Mouse (Mus musculus): ENCODE data around the gene Wwp2. TPM values are rescaled to one million over a fixed set of nuclear protein-coding genes. Genes with fewer than 3 reads are reported as not detected.

Wwp2 gene
- total RNA-seq, 1 experiment = 49.2 TPM

DNA sequence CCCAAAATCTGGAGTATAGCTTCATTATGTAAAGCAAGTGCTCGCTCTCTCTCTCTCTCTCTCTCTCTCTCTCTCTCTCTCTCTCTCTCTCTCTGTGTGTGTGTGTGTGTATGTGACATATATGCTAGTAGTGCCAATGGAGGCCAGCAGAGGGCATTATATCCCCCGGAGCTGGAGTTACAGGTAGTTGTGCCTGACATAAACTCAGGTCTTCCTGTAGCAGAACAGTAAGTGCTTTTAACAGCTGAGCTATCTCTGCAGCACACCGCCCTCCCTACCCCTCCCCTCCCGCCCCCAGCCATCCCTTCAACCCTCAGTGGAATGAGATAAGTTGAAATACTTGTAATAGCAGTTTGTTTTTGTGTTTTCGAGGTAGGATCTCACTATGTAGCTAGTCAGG, 30.5 kb downstream of the Wwp2 start:
- Histone ChIP-seq H3K36me3 (ENCODE audit: control insufficient read depth, insufficient read depth, low read length, poor library complexity, severe bottlenecking) (peaks cover 9% of the 10 kb centered on the region; the same call in 1 of the 2 replicates), H3K9ac (ENCODE audit: insufficient read depth, low read depth, low read length, poor library complexity, severe bottlenecking) (no peak overlapping the region), H3K27ac (ENCODE audit: insufficient read depth, low read depth, low read length, poor library complexity, severe bottlenecking) (no peak overlapping the region), H3K4me1 (ENCODE audit: control insufficient read depth in 2 of 2, insufficient read depth in 2 of 2, low read length in 2 of 2, poor library complexity in 1 of 2) (peaks cover 0 to 2% of the 10 kb centered on the region in 2 experiments; a peak in 1 of 4 replicates), H3K4me3 (ENCODE audit: insufficient read depth in 1 of 2, low read depth in 1 of 2, low read length in 2 of 2, poor library complexity in 1 of 2, severe bottlenecking in 1 of 2) (no peak overlapping the region), H3K9me3 (ENCODE audit: control insufficient read depth, insufficient read depth, low read depth, low read length) (no peaks in the 10 kb centered on the region)
- peak; percentile 20; the same call in 1 of the 2 replicates for TF ChIP-seq ZC3H11A (IDR thresholded peaks at IDR 0.05; ENCODE audit: borderline replicate concordance, low read depth, low read length)
- TF ChIP-seq HCFC1 (IDR thresholded peaks at IDR 0.05; ENCODE audit: borderline replicate concordance, insufficient read depth, low read length) = no peak
- in situ Hi-C loops (cut with MboI; ENCODE audit: low sequenced_read_pairs in 2 of 2, unreplicated experiment in 2 of 2) = no loop called here
- DNase-seq (ENCODE audit: low read depth, low spot score) = peak; percentile 39

- TF ChIP-seq MAFK (IDR thresholded peaks at IDR 0.05; ENCODE audit: insufficient read depth, low read depth, low read length) (no peak), HCFC1 (IDR thresholded peaks at IDR 0.05; ENCODE audit: borderline replicate concordance, insufficient read depth, low read length) (no peak), ZC3H11A (IDR thresholded peaks at IDR 0.05; ENCODE audit: borderline replicate concordance, low read depth, low read length) (no peak)
- Histone ChIP-seq H3K9ac (ENCODE audit: insufficient read depth, low read depth, low read length, poor library complexity, severe bottlenecking) (no peak overlapping the region), H3K4me1 (ENCODE audit: control insufficient read depth in 2 of 2, insufficient read depth in 2 of 2, low read length in 2 of 2, poor library complexity in 1 of 2) (peaks cover 0 to 2% of the 10 kb centered on the region in 2 experiments; a peak in 1 of 4 replicates), H3K4me3 (ENCODE audit: insufficient read depth in 1 of 2, low read depth in 1 of 2, low read length in 2 of 2, poor library complexity in 1 of 2, severe bottlenecking in 1 of 2) (no peak overlapping the region), H3K27ac (ENCODE audit: insufficient read depth, low read depth, low read length, poor library complexity, severe bottlenecking) (no peak overlapping the region), H3K9me3 (ENCODE audit: control insufficient read depth, insufficient read depth, low read depth, low read length) (no peaks in the 10 kb centered on the region), H3K36me3 (ENCODE audit: control insufficient read depth, insufficient read depth, low read length, poor library complexity, severe bottlenecking) (peaks cover 10% of the 10 kb centered on the region; the same call in 1 of the 2 replicates)
- in situ Hi-C loops (cut with MboI; ENCODE audit: low sequenced_read_pairs in 2 of 2, unreplicated experiment in 2 of 2) = no loop called here
- DNase-seq (ENCODE audit: low read depth, low spot score) = no peak
These were observed 32.7 kb downstream of the Wwp2 start for GRCm38 (mm10) chr8:107468811-107469302.

DNA sequence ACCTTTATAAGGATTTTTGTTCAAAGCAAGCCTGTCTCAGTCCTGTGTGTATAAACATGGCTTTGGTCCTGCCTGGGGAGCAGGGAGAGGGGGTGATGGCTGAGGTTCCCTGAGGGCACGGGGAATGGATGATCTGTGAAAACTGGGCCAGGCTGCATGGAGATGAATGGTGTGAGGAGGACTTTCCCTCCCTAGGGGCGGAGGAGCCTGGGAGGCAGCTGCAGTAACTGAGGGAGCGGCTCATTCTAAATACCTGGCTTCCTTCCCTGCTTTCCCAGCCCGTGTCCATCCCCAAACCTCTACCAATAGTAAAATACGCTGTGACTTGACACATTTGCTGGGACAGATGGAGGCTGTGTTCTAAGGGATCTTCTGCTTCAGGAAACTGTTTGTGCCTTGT, 34.1 kb downstream of the Wwp2 start:
- no peak overlapping the region for H3K27ac ChIP-seq (ENCODE audit: insufficient read depth, low read depth, low read length, poor library complexity, severe bottlenecking)

GRCm38 (mm10) chr8:107472403-107473100, 36.4 kb downstream of the Wwp2 start:
- no peak for TF ChIP-seq ZNF384 (IDR thresholded peaks at IDR 0.05; ENCODE audit: low read depth, low read length)
- no peak for TF ChIP-seq HCFC1 (IDR thresholded peaks at IDR 0.05; ENCODE audit: borderline replicate concordance, insufficient read depth, low read length)
- TF ChIP-seq ZC3H11A (IDR thresholded peaks at IDR 0.05; ENCODE audit: borderline replicate concordance, low read depth, low read length) = no peak
- TF ChIP-seq CHD2 (IDR thresholded peaks at IDR 0.05; ENCODE audit: low read depth, low read length) = no peak
- no peak for TF ChIP-seq MAFK (IDR thresholded peaks at IDR 0.05; ENCODE audit: insufficient read depth, low read depth, low read length)
- Histone ChIP-seq H3K4me1 (ENCODE audit: control insufficient read depth in 2 of 2, insufficient read depth in 2 of 2, low read length in 2 of 2, poor library complexity in 1 of 2) (peaks cover 0 to 7% of the 10 kb centered on the region in 2 experiments; a peak in 2 of 4 replicates), H3K27ac (ENCODE audit: insufficient read depth, low read depth, low read length, poor library complexity, severe bottlenecking) (no peak overlapping the region), H3K4me3 (ENCODE audit: insufficient read depth in 1 of 2, low read depth in 1 of 2, low read length in 2 of 2, poor library complexity in 1 of 2, severe bottlenecking in 1 of 2) (no peak overlapping the region), H3K9ac (ENCODE audit: insufficient read depth, low read depth, low read length, poor library complexity, severe bottlenecking) (no peak overlapping the region), H3K9me3 (ENCODE audit: control insufficient read depth, insufficient read depth, low read depth, low read length) (no peaks in the 10 kb centered on the region), H3K36me3 (ENCODE audit: control insufficient read depth, insufficient read depth, low read length, poor library complexity, severe bottlenecking) (peaks cover 9% of the 10 kb centered on the region; the same call in 1 of the 2 replicates)
- no peak for DNase-seq (ENCODE audit: low read depth, low spot score)
- in situ Hi-C loops (cut with MboI; ENCODE audit: low sequenced_read_pairs in 2 of 2, unreplicated experiment in 2 of 2) = no loop called here

More for the DNA sequence above, 34.1 kb downstream of the Wwp2 start:
- no peak for DNase-seq (ENCODE audit: low read depth, low spot score)
- Histone ChIP-seq H3K36me3 (ENCODE audit: control insufficient read depth, insufficient read depth, low read length, poor library complexity, severe bottlenecking) (peaks cover 9% of the 10 kb centered on the region; the same call in 1 of the 2 replicates), H3K9me3 (ENCODE audit: control insufficient read depth, insufficient read depth, low read depth, low read length) (no peaks in the 10 kb centered on the region), H3K9ac (ENCODE audit: insufficient read depth, low read depth, low read length, poor library complexity, severe bottlenecking) (no peak overlapping the region), H3K4me1 (ENCODE audit: control insufficient read depth in 2 of 2, insufficient read depth in 2 of 2, low read length in 2 of 2, poor library complexity in 1 of 2) (peaks cover 0 to 2% of the 10 kb centered on the region in 2 experiments; a peak in 1 of 4 replicates), H3K4me3 (ENCODE audit: insufficient read depth in 1 of 2, low read depth in 1 of 2, low read length in 2 of 2, poor library complexity in 1 of 2, severe bottlenecking in 1 of 2) (no peak overlapping the region)
- in situ Hi-C loops (cut with MboI; ENCODE audit: low sequenced_read_pairs in 2 of 2, unreplicated experiment in 2 of 2) = no loop called here
- no peak for TF ChIP-seq HCFC1 (IDR thresholded peaks at IDR 0.05; ENCODE audit: borderline replicate concordance, insufficient read depth, low read length)
- no peak for TF ChIP-seq ZC3H11A (IDR thresholded peaks at IDR 0.05; ENCODE audit: borderline replicate concordance, low read depth, low read length)
- no peak for TF ChIP-seq MAFK (IDR thresholded peaks at IDR 0.05; ENCODE audit: insufficient read depth, low read depth, low read length)
- no peak for TF ChIP-seq ZNF384 (IDR thresholded peaks at IDR 0.05; ENCODE audit: low read depth, low read length)
- no peak for TF ChIP-seq CHD2 (IDR thresholded peaks at IDR 0.05; ENCODE audit: low read depth, low read length)

Data from ES-E14 (cell line).